Mouse (Mus musculus): ENCODE data around the gene Kcnc2.

The Kcnc2 gene

DNA sequence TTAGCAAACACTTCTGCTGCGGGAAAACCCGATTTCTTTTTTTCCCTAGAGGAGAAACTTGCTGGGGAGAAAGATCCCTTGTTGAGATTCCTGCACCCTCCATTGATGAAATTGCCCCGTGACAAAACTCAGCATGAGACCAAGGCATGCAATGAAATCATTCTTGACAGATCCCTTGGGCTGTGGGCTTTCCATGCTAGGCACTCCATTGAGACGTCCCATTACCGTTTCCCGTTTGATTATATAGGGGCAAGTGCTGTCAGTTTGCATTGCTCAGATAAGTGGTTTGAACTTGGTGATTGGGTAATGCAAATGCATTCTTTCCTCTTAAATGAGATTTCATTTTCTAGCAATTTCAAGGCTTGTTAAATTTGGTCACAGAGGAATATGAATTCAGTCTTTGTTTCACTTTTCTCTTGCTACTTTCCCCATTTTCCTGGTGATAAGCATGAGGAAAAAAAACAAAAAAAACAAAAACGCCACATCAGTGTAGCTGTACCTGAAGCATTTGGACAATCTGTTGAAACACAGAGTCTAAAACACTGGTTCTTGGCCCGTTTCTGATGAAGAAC lies 123.6 kb downstream of the Kcnc2 start:
- DNase-seq (ENCODE audit: low read depth): no peak

GRCm38 (mm10) chr10:112397194-112397593 lies 126.3 kb downstream of the Kcnc2 start:
- DNase-seq (ENCODE audit: low read depth): peak; percentile 26

GRCm38 (mm10) chr10:112400591-112401404 lies 129.9 kb downstream of the Kcnc2 start:
- no peak for DNase-seq (ENCODE audit: low read depth)

- DNase-seq (ENCODE audit: low read depth): no peak
Observed at GRCm38 (mm10) chr10:112409525-112409924, 138.6 kb downstream of the Kcnc2 start.

DNA sequence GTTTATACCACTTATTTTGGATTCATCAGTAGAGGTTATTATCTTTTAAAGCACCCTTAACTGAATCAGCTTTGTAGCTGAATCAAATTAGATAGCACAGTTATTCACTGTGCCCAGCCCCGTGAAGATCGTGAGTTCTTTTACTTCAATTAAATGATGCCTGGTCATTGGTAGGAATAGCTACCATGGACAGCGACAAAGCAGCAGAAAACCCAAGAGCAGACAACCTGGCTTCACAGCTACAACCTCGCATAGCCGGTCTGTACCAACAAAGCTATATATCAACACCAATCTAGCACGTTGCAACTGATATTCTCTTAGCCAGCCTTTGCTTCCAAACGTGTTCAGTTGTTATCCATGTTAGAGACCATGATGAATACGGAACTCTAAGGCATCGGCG lies 152.4 kb downstream of the Kcnc2 start:
- DNase-seq (ENCODE audit: low read depth): no peak

GRCm38 (mm10) chr10:112436950-112437349 lies 166.0 kb downstream of the Kcnc2 start:
- DNase-seq (ENCODE audit: low read depth): no peak

DNA sequence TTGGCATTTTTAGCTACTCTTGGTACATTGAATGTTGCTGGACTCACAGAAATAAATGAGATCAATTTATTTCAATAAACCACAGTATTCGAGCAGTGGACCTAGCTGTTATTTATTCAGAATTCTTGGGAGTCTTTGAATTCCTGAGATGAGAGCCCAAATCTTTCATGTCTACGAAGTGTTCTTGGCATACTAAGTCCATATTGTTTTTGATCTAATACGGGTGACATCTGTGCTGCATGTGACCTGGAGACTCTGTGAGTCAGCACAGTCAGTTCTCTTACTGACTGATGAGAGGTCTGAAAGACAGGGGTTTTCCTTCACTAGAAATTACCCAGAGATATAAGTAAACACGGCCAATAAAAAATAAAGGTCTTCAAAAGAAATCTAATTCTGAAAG lies 173.7 kb downstream of the Kcnc2 start:
- DNase-seq (ENCODE audit: low read depth): no peak

DNA sequence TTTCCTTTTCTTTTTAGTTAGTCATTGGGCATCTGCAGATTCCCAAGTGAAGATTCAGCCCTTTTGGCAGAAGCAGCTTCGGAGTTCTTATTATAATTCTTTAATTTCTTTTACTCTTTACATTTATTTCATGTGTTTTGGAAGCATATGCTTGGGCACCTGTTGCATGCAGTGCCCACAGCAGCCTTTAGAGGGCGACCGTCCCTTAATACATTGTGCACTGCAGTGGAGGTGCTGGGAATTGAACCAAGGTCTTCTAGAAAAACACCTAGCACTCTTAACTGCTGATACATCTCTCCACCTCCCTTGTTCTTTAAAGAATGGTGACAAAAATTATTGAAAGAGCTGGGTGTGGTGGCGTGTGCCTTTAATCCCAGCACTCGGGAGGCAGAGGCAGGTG lies 180.0 kb downstream of the Kcnc2 start:
- no peak for DNase-seq (ENCODE audit: low read depth)

DNA sequence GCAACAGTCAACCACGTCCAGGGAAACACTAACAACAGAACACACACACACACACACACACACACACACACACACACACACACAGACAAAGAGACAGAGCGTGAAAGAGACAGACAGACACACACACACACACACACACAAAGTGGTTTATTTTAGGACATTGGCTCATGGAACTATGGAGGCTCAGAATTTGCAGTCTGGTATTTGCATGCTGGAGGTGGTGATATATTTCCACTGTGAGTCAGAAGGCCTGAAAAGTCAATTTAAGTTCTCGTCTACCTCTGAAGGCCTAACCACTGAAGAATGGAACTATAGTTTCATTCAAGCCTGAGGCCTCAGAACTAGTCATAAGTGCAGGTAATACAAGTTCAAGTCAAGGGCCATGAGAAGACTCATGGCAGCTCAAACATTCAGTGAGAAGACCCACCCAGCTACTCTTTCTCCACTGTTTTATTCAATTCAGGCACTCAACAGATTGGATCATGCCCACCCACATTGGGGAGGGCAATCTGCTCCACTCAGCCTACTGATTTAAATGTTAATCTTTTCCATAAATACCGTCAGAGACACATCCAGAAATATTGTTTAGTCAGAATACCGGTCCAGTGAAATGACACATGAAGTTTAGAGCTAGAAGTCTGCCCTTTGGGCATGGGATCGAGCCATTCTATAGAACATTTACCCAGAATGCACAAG lies 197.9 kb downstream of the Kcnc2 start:
- DNase-seq (ENCODE audit: low read depth): no peak

- DNase-seq (ENCODE audit: low read depth): no peak
Observed at GRCm38 (mm10) chr10:112474122-112474810, 203.3 kb downstream of the Kcnc2 start.

- no peak for DNase-seq (ENCODE audit: low read depth)
Observed at GRCm38 (mm10) chr10:112481461-112481860, 210.5 kb downstream of the Kcnc2 start.

DNA sequence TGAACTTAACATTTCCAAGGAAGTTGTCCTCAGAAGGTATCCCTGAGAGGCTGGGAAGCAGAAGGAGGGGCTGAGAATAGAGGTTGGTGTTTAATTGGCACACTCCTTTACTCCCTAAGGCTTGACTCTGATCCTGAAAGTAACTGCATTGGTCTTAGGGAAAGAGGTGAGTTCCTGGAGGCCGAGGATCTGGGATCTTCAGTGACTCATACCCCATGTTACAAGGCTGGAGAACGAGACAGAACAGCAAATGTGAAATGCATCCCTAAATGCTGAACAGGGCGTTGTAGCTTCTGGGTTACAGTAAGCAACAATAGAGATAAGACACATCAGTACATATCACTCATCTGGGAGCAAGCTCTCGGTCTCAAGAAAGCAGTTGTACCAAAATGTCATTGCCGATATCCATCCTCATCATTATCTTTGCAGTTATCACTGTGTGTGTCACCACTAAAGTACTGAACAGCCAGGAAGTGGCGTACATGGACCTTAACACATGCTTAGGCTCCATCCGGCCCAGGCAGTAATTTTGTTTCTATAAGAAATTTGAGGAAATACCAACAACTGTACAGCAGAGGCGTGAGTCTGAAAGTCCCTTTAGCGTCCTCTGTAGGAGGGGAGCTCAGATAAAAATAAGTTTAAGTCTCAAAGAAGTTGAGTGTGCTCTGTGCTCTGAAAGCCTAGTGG lies 211.1 kb downstream of the Kcnc2 start:
- DNase-seq (ENCODE audit: low read depth): no peak

- DNase-seq (ENCODE audit: low read depth): no peak
Observed at GRCm38 (mm10) chr10:112484387-112485105, 213.6 kb downstream of the Kcnc2 start.

DNA sequence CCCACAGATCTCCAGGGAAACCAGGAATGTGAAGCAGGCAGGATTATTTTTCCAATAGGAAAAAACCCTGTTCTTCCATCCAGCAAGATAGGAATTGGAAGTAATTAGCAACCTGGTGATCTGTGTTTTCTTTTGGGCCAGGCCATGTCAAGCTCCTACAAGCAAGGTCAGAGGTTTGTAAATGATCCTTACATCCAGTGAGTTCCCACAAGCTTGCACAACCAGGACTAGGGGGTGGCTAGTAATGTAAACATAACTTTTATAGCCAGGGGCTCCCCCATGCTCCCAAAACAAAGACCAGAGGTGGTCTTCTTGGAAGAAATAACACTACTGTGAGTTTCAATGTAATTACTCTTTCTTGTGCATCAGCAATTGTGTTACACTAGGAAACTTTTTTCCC lies 214.9 kb downstream of the Kcnc2 start:
- no peak for DNase-seq (ENCODE audit: low read depth)

- DNase-seq (ENCODE audit: low read depth): no peak
Observed at GRCm38 (mm10) chr10:112488751-112489150, 217.8 kb downstream of the Kcnc2 start.
